Mouse (Mus musculus): Measurements from ENCODE around the gene Gnb1l. TPM values are rescaled to one million over a fixed set of nuclear protein-coding genes. Genes with fewer than 3 reads are reported as not detected.

Gnb1l gene
- polyA plus RNA-seq, 1 experiment from 2014 or later, result 16.8 TPM

- Histone ChIP-seq H3K27me3 (ENCODE audit: insufficient read depth, poor library complexity, severe bottlenecking) (peaks cover 44% of the 10 kb centered on the region), H3K9me3 (no peaks in the 10 kb centered on the region), H3K36me3 (no peaks in the 10 kb centered on the region), H3K27ac (peak overlapping the region; percentile 74), H3K4me3 (no peak overlapping the region), H3K4me1 (replicated peaks) (peaks cover 28% of the 10 kb centered on the region)
- 58% methylated on average over 7 of the region's 7 CpGs for WGBS
- peak; percentile 46 for DNase-seq (ENCODE audit: low spot score)
Measured at GRCm38 (mm10) chr16:18601447-18601846, 102.9 kb downstream of the Gnb1l start.

- Histone ChIP-seq H3K36me3 (no peaks in the 10 kb centered on the region), H3K27me3 (ENCODE audit: insufficient read depth, poor library complexity, severe bottlenecking) (peaks cover 59% of the 10 kb centered on the region), H3K27ac (peak overlapping the region; percentile 66), H3K9me3 (no peaks in the 10 kb centered on the region), H3K4me3 (no peak overlapping the region), H3K4me1 (replicated peaks) (peaks cover 47% of the 10 kb centered on the region)
- DNase-seq (ENCODE audit: low spot score), result peak; percentile 28
- WGBS, result 65% methylated on average over 8 of the region's 8 CpGs
Measured at GRCm38 (mm10) chr16:18604267-18604701, 105.8 kb downstream of the Gnb1l start.

- 80% methylated on average over 5 of the region's 5 CpGs for WGBS
- H3K27ac ChIP-seq, result no peak overlapping the region
- no peaks in the 10 kb centered on the region for H3K36me3 ChIP-seq
- peaks cover 65% of the 10 kb centered on the region for H3K27me3 ChIP-seq (ENCODE audit: insufficient read depth, poor library complexity, severe bottlenecking)
- no peak for DNase-seq (ENCODE audit: low spot score)
- H3K9me3 ChIP-seq, result no peaks in the 10 kb centered on the region
- H3K4me3 ChIP-seq, result no peak overlapping the region
- peaks cover 54% of the 10 kb centered on the region for H3K4me1 ChIP-seq (replicated peaks)
Measured at GRCm38 (mm10) chr16:18605705-18606104, 107.2 kb downstream of the Gnb1l start.

- peak; percentile 39 for DNase-seq (ENCODE audit: low spot score)
Measured at GRCm38 (mm10) chr16:18608226-18608625, 109.7 kb downstream of the Gnb1l start.

GRCm38 (mm10) chr16:18609099-18609498 lies 110.6 kb downstream of the Gnb1l start:
- DNase-seq (ENCODE audit: low spot score), result no peak
- no peaks in the 10 kb centered on the region for H3K9me3 ChIP-seq
- peaks cover 56% of the 10 kb centered on the region for H3K4me1 ChIP-seq (replicated peaks)
- WGBS, result 62% methylated on average over 2 of the region's 2 CpGs
- H3K27ac ChIP-seq, result no peak overlapping the region; the same call in 1 of the 2 replicates
- H3K36me3 ChIP-seq, result no peaks in the 10 kb centered on the region
- H3K27me3 ChIP-seq (ENCODE audit: insufficient read depth, poor library complexity, severe bottlenecking), result peaks cover 91% of the 10 kb centered on the region
- H3K4me3 ChIP-seq, result no peak overlapping the region

More at GRCm38 (mm10) chr16:18608226-18608625, 109.7 kb downstream of the Gnb1l start:
- no peaks in the 10 kb centered on the region for H3K36me3 ChIP-seq
- H3K27ac ChIP-seq, result peak overlapping the region; percentile 23; the same call in 1 of the 2 replicates
- no peaks in the 10 kb centered on the region for H3K9me3 ChIP-seq
- H3K4me3 ChIP-seq, result peak overlapping the region; percentile 23
- WGBS, result 4% methylated on average over 11 of the region's 11 CpGs
- peaks cover 61% of the 10 kb centered on the region for H3K4me1 ChIP-seq (replicated peaks)
- peaks cover 87% of the 10 kb centered on the region for H3K27me3 ChIP-seq (ENCODE audit: insufficient read depth, poor library complexity, severe bottlenecking)

GRCm38 (mm10) chr16:18611752-18612151 lies 113.2 kb downstream of the Gnb1l start:
- H3K4me3 ChIP-seq, result no peak overlapping the region
- H3K9me3 ChIP-seq, result no peaks in the 10 kb centered on the region
- 63% methylated on average over 13 of the region's 13 CpGs for WGBS
- DNase-seq (ENCODE audit: low spot score), result no peak
- H3K27me3 ChIP-seq (ENCODE audit: insufficient read depth, poor library complexity, severe bottlenecking), result peaks cover 98% of the 10 kb centered on the region
- H3K27ac ChIP-seq, result peak overlapping the region; percentile 73
- H3K36me3 ChIP-seq, result no peaks in the 10 kb centered on the region
- peaks cover 56% of the 10 kb centered on the region for H3K4me1 ChIP-seq (replicated peaks)

- WGBS, result 91% methylated on average over 3 of the region's 3 CpGs
- no peaks in the 10 kb centered on the region for H3K36me3 ChIP-seq
- H3K4me3 ChIP-seq, result no peak overlapping the region
- peak overlapping the region; percentile 73; the same call in 1 of the 2 replicates for H3K27ac ChIP-seq
- H3K27me3 ChIP-seq (ENCODE audit: insufficient read depth, poor library complexity, severe bottlenecking), result peaks cover 99% of the 10 kb centered on the region
- no peak for DNase-seq (ENCODE audit: low spot score)
- no peaks in the 10 kb centered on the region for H3K9me3 ChIP-seq
- H3K4me1 ChIP-seq (replicated peaks), result peaks cover 60% of the 10 kb centered on the region
Measured at GRCm38 (mm10) chr16:18613301-18613700, 114.8 kb downstream of the Gnb1l start.

Other genes starting within 250 kb of the Gnb1l start
- 1,091 and 1,220 TPM in 2 replicates for gene Ranbp1, start 250.0 kb upstream of the Gnb1l start, polyA plus RNA-seq (2016; fragmentation: Nextera tagmentation; extraction: Ambion mirVana)
- 0.72 TPM in 1 of 2 replicates, not detected in the other for gene Gm49776, start 240.4 kb upstream of the Gnb1l start, polyA plus RNA-seq (2016; fragmentation: Nextera tagmentation; extraction: Ambion mirVana)
- 37.4 and 45.4 TPM in 2 replicates for gene Dgcr8, start 209.5 kb upstream of the Gnb1l start, polyA plus RNA-seq (2016; fragmentation: Nextera tagmentation; extraction: Ambion mirVana)
- 45.5 and 52.8 TPM in 2 replicates for gene Tango2, start 150.6 kb upstream of the Gnb1l start, polyA plus RNA-seq (2016; fragmentation: Nextera tagmentation; extraction: Ambion mirVana)
- gene Arvcf, start 150.5 kb upstream of the Gnb1l start, polyA plus RNA-seq (2016; fragmentation: Nextera tagmentation; extraction: Ambion mirVana), result 99.5 and 115 TPM in 2 replicates
- 30.5 and 34.7 TPM in 2 replicates for gene Txnrd2, start 72.3 kb upstream of the Gnb1l start, polyA plus RNA-seq (2016; fragmentation: Nextera tagmentation; extraction: Ambion mirVana)
- 62.5 and 67.9 TPM in 2 replicates for gene Comt, start 71.9 kb upstream of the Gnb1l start, polyA plus RNA-seq (2016; fragmentation: Nextera tagmentation; extraction: Ambion mirVana)
- 2.2 and 2.7 TPM in 2 replicates for gene Rtl10, start 188 bp downstream of the Gnb1l start, polyA plus RNA-seq (2016; fragmentation: Nextera tagmentation; extraction: Ambion mirVana)
- gene Tbx1, start 92.0 kb downstream of the Gnb1l start, polyA plus RNA-seq (2016; fragmentation: Nextera tagmentation; extraction: Ambion mirVana), result 11.3 and 15.3 TPM in 2 replicates
- 4.2 and 9.2 TPM in 2 replicates for gene Gp1bb, start 123.7 kb downstream of the Gnb1l start, polyA plus RNA-seq (2016; fragmentation: Nextera tagmentation; extraction: Ambion mirVana)
- 3.4 and 8.5 TPM in 2 replicates for gene Gm49601, start 127.7 kb downstream of the Gnb1l start, polyA plus RNA-seq (2016; fragmentation: Nextera tagmentation; extraction: Ambion mirVana)
- 42.3 and 71.9 TPM in 2 replicates for gene Sept5, start 131.2 kb downstream of the Gnb1l start, polyA plus RNA-seq (2016; fragmentation: Nextera tagmentation; extraction: Ambion mirVana)

Measured in hindbrain, embryonic 10.5 days (tissue).